In genomic region chr12:80273020-80273686, GRCm38 (mm10) we compare ENCODE assay signal across 9 mouse cellular contexts. TPM values are rescaled to one million over a fixed set of nuclear protein-coding genes. Genes with fewer than 3 reads are reported as not detected.
DNase-seq lines count a peak whose midpoint lies in the region; ATAC-seq and TF ChIP-seq lines count a peak whose summit lies in the region.
"Had no signal": no experiment of that assay in that cellular context is flagged by ENCODE, and none has a peak within 500 bp of the region (broad histone marks: within the 10 kb centered on the region; RNA-seq: fewer than 3 reads in every experiment).

No protein-coding gene starts in this region.

- no peak for DNase-seq in heart, embryonic 10.5 days (ENCODE audit: low spot score)
- no peak for DNase-seq in heart, postnatal 25 days (ENCODE audit: low spot score)
- DNase-seq in cerebellum, adult 11-12 months: peak; percentile 36
- peak; percentile 68 for DNase-seq in forebrain, postnatal 0 days
- DNase-seq in kidney, postnatal 36 days: peak; percentile 73 to 78
- DNase-seq in lung, adult 18-20 months: peak; percentile 80 to 85
- peak; percentile 60 for DNase-seq in retina, embryonic 14.5 days (ENCODE audit: low spot score)

- peaks cover 60% of the 10 kb centered on the region for H3K4me1 ChIP-seq in heart, embryonic 10.5 days
- no peaks in the 10 kb centered on the region for H3K4me1 ChIP-seq in forebrain, postnatal 0 days (ENCODE audit: insufficient read depth)

- peak; percentile 96 for ATAC-seq in forebrain, postnatal 0 days
- no peak for ATAC-seq in erythroblast, adult 5-6 weeks (replicated peaks; ENCODE audit: low FRiP score, poor library complexity, severe bottlenecking)

- H3K4me3 ChIP-seq in heart, embryonic 10.5 days: 0 out of 2 replicates have a peak overlapping the region, but pooled peaks have one; percentile 15
- H3K4me3 ChIP-seq in forebrain, postnatal 0 days (ENCODE audit: low read depth, low read length): peak overlapping the region; percentile 18

- TF ChIP-seq CTCF in forebrain, postnatal 0 days (IDR thresholded peaks at IDR 0.05; ENCODE audit: low read depth): no peak

- H3K27ac ChIP-seq in heart, embryonic 10.5 days: peak overlapping the region; percentile 69
- no peak overlapping the region for H3K27ac ChIP-seq in forebrain, postnatal 0 days (ENCODE audit: low read depth, low read length)

- no peak overlapping the region for H3K9ac ChIP-seq in forebrain, postnatal 0 days

- H3K36me3 ChIP-seq in heart, embryonic 10.5 days: no peaks in the 10 kb centered on the region
- no peaks in the 10 kb centered on the region for H3K36me3 ChIP-seq in forebrain, postnatal 0 days (ENCODE audit: insufficient read depth)

- H3K9me3 ChIP-seq in heart, embryonic 10.5 days: no peaks in the 10 kb centered on the region
- no peaks in the 10 kb centered on the region for H3K9me3 ChIP-seq in forebrain, postnatal 0 days (ENCODE audit: low read length)

- 18% methylated on average over 10 of the region's 10 CpGs for WGBS in heart, embryonic 10.5 days
- WGBS in forebrain, postnatal 0 days: 13% methylated on average over 10 of the region's 10 CpGs

- H3K27me3 ChIP-seq in heart, embryonic 10.5 days (ENCODE audit: insufficient read depth, poor library complexity, severe bottlenecking): no peaks in the 10 kb centered on the region
- H3K27me3 ChIP-seq in forebrain, postnatal 0 days (ENCODE audit: insufficient read depth, low read length): no peaks in the 10 kb centered on the region
- H3K27me3 ChIP-seq: CH12.LX had no signal

- intact Hi-C loops in heart, postnatal 25 days (cut with DNase I): no loop called here

- peak overlapping the region; percentile 35 for H3K4me2 ChIP-seq in forebrain, postnatal 0 days (ENCODE audit: low read depth)

RNA-seq across cellular contexts. Expression of gene Actn1, which starts 13.0 kb away (rescaled TPM):
- 62.6 and 67.8 TPM in 2 replicates for polyA plus RNA-seq in heart, embryonic 10.5 days (2016; fragmentation: Nextera tagmentation; extraction: Ambion mirVana)
- 10 to 100 TPM; 33.9 to 38.3 TPM for total RNA-seq in heart, postnatal 25 days (2021)
- total RNA-seq in forebrain, postnatal 0 days (2014; rRNA removed): 15.4 and 19.1 TPM in 2 replicates
- polyA plus RNA-seq in forebrain, postnatal 0 days (2015; fragmentation: Nextera tagmentation; extraction: Ambion mirVana): 4.9 and 6.7 TPM in 2 replicates
- 13.4 and 17.6 TPM in 2 replicates for total RNA-seq in erythroblast, adult 5-6 weeks (2015; ENCODE audit: low replicate concordance)
- total RNA-seq in erythroblast, adult 5-6 weeks (2017; ENCODE audit: low replicate concordance): 15.5 and 20.8 TPM in 2 replicates

Comparison
In these comparisons a context has a peak if more than half of its experiments do, and no peak if none do; other contexts are left out.
1. DNase-seq: peak in cerebellum, adult 11-12 months (single experiment), forebrain, postnatal 0 days (single experiment), kidney, postnatal 36 days (2 of 2), lung, adult 18-20 months (2 of 2) and retina, embryonic 14.5 days (single experiment); none in heart, embryonic 10.5 days (single experiment) and heart, postnatal 25 days (single experiment).